Mouse (Mus musculus): ENCODE results near the gene Tbx10.

GRCm38 (mm10) chr19:3947813-3948212 is 44.7 kb upstream of the Tbx10 start:
- TF ChIP-seq CTCF (conservative IDR thresholded peaks at IDR 0.05; ENCODE audit: low read length) (no peak), NANOG (IDR thresholded peaks at IDR 0.05; ENCODE audit: borderline replicate concordance, low read length) (no peak), POU5F1 (IDR thresholded peaks at IDR 0.05; ENCODE audit: borderline replicate concordance, low read length) (no peak)

Data from E14TG2a.4 (cell line).